Mouse (Mus musculus) bone marrow macrophage, adult 2 months (primary cell): ENCODE results near the gene Parpbp. TPM values are rescaled to one million over a fixed set of nuclear protein-coding genes. Genes with fewer than 3 reads are reported as not detected.

ENCODE experiments used
- H3K27ac ChIP-seq: 2 replicates; pipeline ENCODE4 v1.5.1; 2012; ENCODE audit warnings: low read depth, low read length; ENCODE audit not compliant: insufficient read depth
- H3K4me1 ChIP-seq: 2 replicates; pipeline ENCODE4 v1.6.1; 2012; ENCODE audit warnings: low read length; ENCODE audit not compliant: control insufficient read depth, insufficient read depth
- H3K4me3 ChIP-seq: 2 replicates; pipeline ENCODE4 v1.5.1; 2012; ENCODE audit warnings: mild to moderate bottlenecking, low read length, moderate library complexity; ENCODE audit not compliant: insufficient read depth
- CTCF ChIP-seq: IDR thresholded peaks from 2 replicates; pipeline ENCODE4 v1.5.1; 2012; ENCODE audit warnings: low read depth, mild to moderate bottlenecking, low read length, moderate library complexity
- POLR2A ChIP-seq: IDR thresholded peaks from 2 replicates; pipeline ENCODE4 v1.6.1; 2012; ENCODE audit warnings: mild to moderate bottlenecking, low read depth, low read length, borderline replicate concordance
- polyA plus RNA-seq: library from polyadenylated mRNA; stranded (reverse); fragments of >200 nt; gene quantifications from 2 replicates; pipeline ENCODE4 v1.2.4, GENCODE M21; 2012; ENCODE audit not compliant: missing spikeins, insufficient read depth, insufficient read length

Gene Parpbp
- polyA plus RNA-seq: 5.5 and 8.3 TPM in 2 replicates

DNA sequence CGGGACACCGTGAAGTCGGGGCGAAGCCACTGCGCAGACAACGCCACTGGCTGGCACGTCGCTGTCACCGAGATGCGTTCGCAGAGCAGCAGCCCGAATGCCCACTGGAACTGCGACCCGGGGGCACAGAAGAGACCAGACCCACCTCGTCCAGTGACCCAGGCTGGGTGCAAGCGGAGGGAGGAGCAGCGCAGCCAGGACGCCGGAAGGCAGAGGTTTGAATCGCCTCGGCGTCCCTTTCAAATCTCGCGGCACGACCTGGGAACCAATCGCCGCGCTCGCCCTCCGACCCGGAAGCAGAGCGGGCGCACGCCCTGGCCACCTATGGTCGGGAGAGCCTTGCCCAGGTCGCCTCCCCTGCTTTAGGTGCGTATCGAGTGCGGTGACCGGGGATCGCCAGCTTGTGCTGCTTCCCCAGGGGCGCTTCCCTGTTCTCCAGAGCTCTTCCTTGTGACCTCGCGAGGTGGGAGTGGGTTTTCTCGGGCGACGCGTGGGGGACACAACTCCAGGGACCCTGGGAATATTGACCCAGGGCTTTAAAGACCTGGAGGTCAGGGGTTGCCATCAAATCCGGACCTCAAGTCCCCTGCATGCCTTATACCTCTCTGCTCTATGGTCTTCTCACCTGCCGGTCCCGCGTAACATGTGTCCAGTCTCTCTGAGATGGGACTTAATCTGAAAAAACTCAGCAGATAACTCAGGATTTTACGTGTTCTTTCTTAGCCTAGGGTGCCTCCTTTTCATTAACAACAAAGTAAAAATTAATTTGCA, at the start of gene Parpbp, which contains the start of gene Nup37:
Gene Parpbp, minus strand, starts transcription at position 235 of the 771 bp plus-strand sequence.
Gene Nup37, plus strand, starts transcription at position 286 of the 771 bp plus-strand sequence.
- Histone ChIP-seq H3K27ac (no peak within 1 kb of the TSS), H3K4me3 (peak within 1 kb of the TSS; percentile 90), H3K4me1 (peaks cover 17% of the 10 kb centered on the region)
- TF ChIP-seq POLR2A (no peak), CTCF (no peak)

- Histone ChIP-seq H3K27ac (no peak overlapping the region), H3K4me3 (no peak overlapping the region), H3K4me1 (no peaks in the 10 kb centered on the region)
- TF ChIP-seq POLR2A: no peak
- no peak for TF ChIP-seq CTCF
These were observed 20.8 kb upstream of the Parpbp start for GRCm38 (mm10) chr10:88167438-88168077.

- no peaks in the 10 kb centered on the region for H3K4me1 ChIP-seq
- H3K27ac ChIP-seq: no peak overlapping the region
- TF ChIP-seq CTCF (peak; percentile 38; the same call in 1 of the 2 replicates), POLR2A (no peak)
- no peak overlapping the region for H3K4me3 ChIP-seq
These were observed 19.4 kb upstream of the Parpbp start for GRCm38 (mm10) chr10:88166158-88166557.

DNA sequence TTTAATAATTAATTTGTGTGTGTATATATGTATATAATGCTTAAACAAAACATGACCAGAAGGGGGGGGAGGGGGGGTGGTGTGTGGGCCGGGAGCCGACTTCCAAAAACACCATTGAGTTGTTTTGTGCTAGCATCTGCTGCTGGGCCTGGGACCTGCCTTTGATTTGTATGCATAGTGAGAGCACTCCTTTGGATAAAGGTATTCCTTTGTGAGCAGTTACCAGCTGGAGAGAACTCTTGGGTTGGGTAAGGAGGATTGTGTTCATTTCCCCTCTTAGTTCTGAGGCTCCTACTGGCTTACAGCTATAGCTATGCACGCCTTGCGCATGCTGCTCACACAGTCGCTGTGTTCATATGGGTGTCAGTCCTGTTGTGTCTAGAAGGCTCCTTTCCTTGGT, 15.9 kb upstream of the Parpbp start:
- H3K4me1 ChIP-seq: no peaks in the 10 kb centered on the region
- no peak overlapping the region for H3K27ac ChIP-seq
- TF ChIP-seq POLR2A (no peak), CTCF (no peak)
- no peak overlapping the region for H3K4me3 ChIP-seq

- H3K27ac ChIP-seq: no peak overlapping the region
- no peak for TF ChIP-seq CTCF
- TF ChIP-seq POLR2A: no peak
- H3K4me1 ChIP-seq: no peaks in the 10 kb centered on the region
- H3K4me3 ChIP-seq: no peak overlapping the region
These were observed 15.4 kb upstream of the Parpbp start for GRCm38 (mm10) chr10:88162096-88162495.

- no peak for TF ChIP-seq POLR2A
- TF ChIP-seq CTCF: no peak
- Histone ChIP-seq H3K4me3 (peak overlapping the region; percentile 15; the same call in 1 of the 2 replicates), H3K27ac (peak overlapping the region; percentile 39), H3K4me1 (peaks cover 12% of the 10 kb centered on the region)
These were observed 4.9 kb upstream of the Parpbp start for GRCm38 (mm10) chr10:88151658-88152057.

GRCm38 (mm10) chr10:88150381-88150780, 3.6 kb upstream of the Parpbp start:
- H3K4me1 ChIP-seq: peaks cover 14% of the 10 kb centered on the region
- no peak for TF ChIP-seq POLR2A
- no peak for TF ChIP-seq CTCF
- no peak overlapping the region for H3K27ac ChIP-seq

DNA sequence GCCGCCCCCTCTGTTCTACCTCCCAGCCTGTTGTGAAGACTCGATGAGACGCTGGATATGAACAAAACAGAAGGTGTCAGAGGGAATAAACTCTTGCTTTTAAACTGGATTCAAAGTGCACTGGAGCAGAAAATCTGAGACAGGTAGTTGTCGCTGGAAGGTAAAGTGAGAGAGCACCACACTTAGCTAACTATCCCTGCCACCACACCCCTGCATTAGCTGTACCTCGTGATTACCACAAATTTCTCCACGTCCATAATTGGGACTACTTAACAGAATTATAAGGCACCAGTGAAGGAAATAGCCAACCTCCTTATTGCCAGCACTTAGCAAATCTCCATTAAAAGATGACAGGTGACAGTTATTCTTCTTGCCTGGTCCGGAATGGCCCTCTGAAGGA, 554 bp downstream of the Parpbp start:
- H3K27ac ChIP-seq: no peak overlapping the region
- TF ChIP-seq POLR2A: no peak
- no peak for TF ChIP-seq CTCF

More at GRCm38 (mm10) chr10:88150381-88150780, 3.6 kb upstream of the Parpbp start:
- H3K4me3 ChIP-seq: no peak overlapping the region

GRCm38 (mm10) chr10:88135630-88136029, 11.1 kb downstream of the Parpbp start:
- Histone ChIP-seq H3K27ac (no peak overlapping the region), H3K4me1 (no peaks in the 10 kb centered on the region), H3K4me3 (no peak overlapping the region)
- TF ChIP-seq CTCF: no peak
- no peak for TF ChIP-seq POLR2A

More for the DNA sequence above, 554 bp downstream of the Parpbp start:
- H3K4me1 ChIP-seq: peaks cover 13% of the 10 kb centered on the region
- H3K4me3 ChIP-seq: peak overlapping the region; percentile 90

DNA sequence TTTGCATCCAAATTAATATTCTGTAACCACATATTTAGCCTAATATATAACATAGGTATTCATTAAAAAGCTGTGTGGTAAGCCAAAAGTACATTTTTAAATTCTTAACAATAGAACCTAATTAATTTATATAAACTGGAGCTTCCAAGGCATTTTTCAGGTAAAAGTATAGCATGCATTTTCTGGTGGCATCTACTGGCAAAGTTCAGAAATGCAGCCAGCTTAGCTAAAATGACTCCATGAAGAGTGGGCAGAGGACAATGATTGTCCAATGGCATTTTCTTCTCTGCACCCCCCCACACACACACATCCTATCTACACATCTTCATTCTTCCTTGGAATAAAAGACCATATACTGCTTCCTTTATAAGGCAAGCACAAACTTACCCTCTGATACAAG, 27.0 kb downstream of the Parpbp start:
- Histone ChIP-seq H3K4me1 (no peaks in the 10 kb centered on the region), H3K4me3 (no peak overlapping the region), H3K27ac (no peak overlapping the region)
- TF ChIP-seq CTCF (no peak), POLR2A (no peak)
